Mouse (Mus musculus): ENCODE measurements around the gene Scand1.

DNA sequence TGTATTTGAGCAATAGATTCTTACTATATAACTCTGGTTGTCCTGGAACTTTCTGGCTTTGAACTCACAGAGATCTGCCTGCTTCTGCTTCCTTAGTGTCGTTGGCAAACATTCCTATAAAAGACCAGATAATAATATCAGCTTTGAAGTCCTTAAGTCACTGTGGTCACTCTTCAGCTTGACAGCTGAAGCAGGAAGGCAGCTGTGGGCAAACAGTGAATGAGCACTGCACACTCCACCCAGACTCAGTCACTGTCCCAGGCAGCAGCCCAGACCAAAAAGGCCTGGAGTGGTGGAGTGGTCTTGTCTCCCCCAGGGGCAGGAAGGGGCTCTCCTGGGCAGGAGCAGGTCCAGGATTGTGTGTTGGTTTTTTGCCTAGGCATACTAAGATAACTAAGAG is 20.5 kb downstream of the Scand1 start:
- TF ChIP-seq CTCF (IDR thresholded peaks at IDR 0.05 in 2 of 3, conservative IDR thresholded peaks at IDR 0.05 in 1 of 3; ENCODE audit: control insufficient read depth in 1 of 3, insufficient read depth in 1 of 3, low read depth in 2 of 3, low read length in 3 of 3, poor library complexity in 1 of 3, severe bottlenecking in 1 of 3) (no peak), CHD2 (IDR thresholded peaks at IDR 0.05; ENCODE audit: low read length) (no peak), UBTF (IDR thresholded peaks at IDR 0.05; ENCODE audit: borderline replicate concordance, insufficient read depth, low read depth, low read length) (no peak)
